In the genomic region with DNA sequence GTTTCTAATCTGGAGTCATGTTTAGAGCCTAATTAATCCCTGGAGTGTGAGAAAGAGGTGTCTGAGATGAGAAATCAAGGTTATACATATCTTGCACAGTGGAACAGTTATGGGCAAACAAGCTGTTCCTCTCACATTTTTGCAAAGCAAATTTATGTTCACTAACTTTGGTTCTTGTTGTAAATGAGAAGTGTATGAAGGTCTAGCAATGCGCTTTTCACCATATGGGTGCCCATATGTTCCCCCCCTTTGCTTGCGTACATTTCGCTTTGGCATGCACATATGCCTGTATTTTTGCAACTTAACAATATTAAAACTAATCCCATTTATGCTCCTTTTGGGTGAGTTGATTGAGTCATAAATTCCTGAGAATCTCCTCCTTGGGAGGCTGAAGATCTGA, we compare ENCODE assay signal across 18 mouse cellular contexts.
DNase-seq lines count a peak whose midpoint lies in the region; ATAC-seq lines count a peak whose summit lies in the region.
"Had no signal": no experiment of that assay in that cellular context is flagged by ENCODE, and none has a peak within 500 bp of the region (broad histone marks: within the 10 kb centered on the region; RNA-seq: fewer than 3 reads in every experiment).

No protein-coding gene starts in this region.

- no peak overlapping the region for H3K9ac ChIP-seq in forebrain, embryonic 13.5 days
- no peak overlapping the region for H3K9ac ChIP-seq in forebrain, embryonic 11.5 days (ENCODE audit: low read length)
- H3K9ac ChIP-seq in kidney, embryonic 16.5 days (replicated peaks; ENCODE audit: low read length): no peak overlapping the region
- H3K9ac ChIP-seq: limb, embryonic 12.5 days had no signal

- ATAC-seq in forebrain, embryonic 13.5 days: peak; percentile 53; the same call in 1 of the 2 replicates
- no peak for ATAC-seq in forebrain, embryonic 11.5 days (replicated peaks; ENCODE audit: low FRiP score)
- no peak for ATAC-seq in kidney, embryonic 16.5 days (ENCODE audit: low FRiP score, low TSS enrichment)
- ATAC-seq: hindbrain, embryonic 16.5 days had no signal

- no peak for DNase-seq in forebrain, embryonic 11.5 days (ENCODE audit: low spot score)
- DNase-seq in layer of hippocampus, adult 11-12 months (ENCODE audit: low spot score): peak; percentile 73
- DNase-seq in left cerebral cortex, adult 8-10 months (ENCODE audit: low spot score in 2 of 2): peak; percentile 39 to 82
- peak; percentile 21 for DNase-seq in right cerebral cortex, postnatal 4 days
- DNase-seq in gastrocnemius, postnatal 4 days (ENCODE audit: low spot score in 2 of 2): no peak
- DNase-seq in kidney, postnatal 25 days: no peak
- DNase-seq: adrenal gland, postnatal 10 days; cerebellum, adult 11 months; gastrocnemius, postnatal 36 days; heart, postnatal 10 days; kidney, adult 2 months; spleen, adult 18-20 months; thymus, adult 18-20 months had no signal

- no peaks in the 10 kb centered on the region for H3K9me3 ChIP-seq in forebrain, embryonic 13.5 days (replicated peaks)
- H3K9me3 ChIP-seq in forebrain, embryonic 11.5 days (ENCODE audit: control insufficient read depth, low read length): no peaks in the 10 kb centered on the region
- no peaks in the 10 kb centered on the region for H3K9me3 ChIP-seq in kidney, embryonic 16.5 days (ENCODE audit: low read length)
- H3K9me3 ChIP-seq: limb, embryonic 12.5 days had no signal

- peaks cover 5% of the 10 kb centered on the region; the same call in 1 of the 2 replicates for H3K4me1 ChIP-seq in forebrain, embryonic 13.5 days
- 0 out of 2 replicates have a peak, but pooled peaks cover 2% of the 10 kb centered on the region for H3K4me1 ChIP-seq in forebrain, embryonic 11.5 days (replicated peaks; ENCODE audit: control insufficient read depth, insufficient read depth, low read length)
- H3K4me1 ChIP-seq in kidney, embryonic 16.5 days (ENCODE audit: insufficient read depth, low read length): no peaks in the 10 kb centered on the region
- H3K4me1 ChIP-seq: limb, embryonic 12.5 days had no signal

- no peaks in the 10 kb centered on the region for H3K36me3 ChIP-seq in forebrain, embryonic 13.5 days (ENCODE audit: poor library complexity, severe bottlenecking)
- no peaks in the 10 kb centered on the region for H3K36me3 ChIP-seq in forebrain, embryonic 11.5 days (ENCODE audit: control insufficient read depth, insufficient read depth, low read length)
- H3K36me3 ChIP-seq in kidney, embryonic 16.5 days (ENCODE audit: insufficient read depth, low read length): no peaks in the 10 kb centered on the region
- H3K36me3 ChIP-seq: limb, embryonic 12.5 days had no signal

- H3K27me3 ChIP-seq in forebrain, embryonic 13.5 days: no peaks in the 10 kb centered on the region
- H3K27me3 ChIP-seq in forebrain, embryonic 11.5 days (ENCODE audit: control insufficient read depth, insufficient read depth, low read length): no peaks in the 10 kb centered on the region
- no peaks in the 10 kb centered on the region for H3K27me3 ChIP-seq in kidney, embryonic 16.5 days (ENCODE audit: insufficient read depth, low read length)
- H3K27me3 ChIP-seq: limb, embryonic 12.5 days had no signal

- no peak overlapping the region for H3K4me2 ChIP-seq in forebrain, embryonic 13.5 days
- no peak overlapping the region for H3K4me2 ChIP-seq in forebrain, embryonic 11.5 days (ENCODE audit: low read depth, low read length, severe bottlenecking)
- no peak overlapping the region for H3K4me2 ChIP-seq in kidney, embryonic 16.5 days (replicated peaks; ENCODE audit: low read depth, low read length)
- H3K4me2 ChIP-seq: limb, embryonic 12.5 days had no signal

- peak overlapping the region; percentile 25; the same call in 1 of the 2 replicates for H3K27ac ChIP-seq in forebrain, embryonic 13.5 days
- H3K27ac ChIP-seq in forebrain, embryonic 11.5 days (ENCODE audit: low read depth, low read length): no peak overlapping the region
- no peak overlapping the region for H3K27ac ChIP-seq in kidney, embryonic 16.5 days (ENCODE audit: low read length)
- H3K27ac ChIP-seq: limb, embryonic 12.5 days; macrophage had no signal

- WGBS in forebrain, embryonic 13.5 days: 89% methylated on average over 3 of the region's 3 CpGs
- WGBS in forebrain, embryonic 11.5 days: 92% methylated on average over 3 of the region's 3 CpGs
- WGBS in kidney, embryonic 16.5 days: 99% methylated on average over 3 of the region's 3 CpGs

- H3K4me3 ChIP-seq in forebrain, embryonic 13.5 days: no peak overlapping the region
- no peak overlapping the region for H3K4me3 ChIP-seq in forebrain, embryonic 11.5 days (ENCODE audit: low read depth, low read length)
- H3K4me3 ChIP-seq in kidney, embryonic 16.5 days (ENCODE audit: low read length): no peak overlapping the region
- H3K4me3 ChIP-seq: limb, embryonic 12.5 days had no signal

Comparison
In these comparisons a context has a peak if more than half of its experiments do, and no peak if none do; other contexts are left out.
1. DNase-seq: peak in layer of hippocampus, adult 11-12 months (single experiment), left cerebral cortex, adult 8-10 months (2 of 2) and right cerebral cortex, postnatal 4 days (single experiment); none in forebrain, embryonic 11.5 days (single experiment), gastrocnemius, postnatal 4 days (0 of 2) and kidney, postnatal 25 days (0 of 2).